Mouse (Mus musculus) hindbrain, postnatal 0 days (tissue): ENCODE data around the gene Ccdc130. TPM values are rescaled to one million over a fixed set of nuclear protein-coding genes. Genes with fewer than 3 reads are reported as not detected.
"Not testable (repeated sequence)": the region's sequence is repeated elsewhere in the genome, so short reads cannot be mapped to it uniquely, and the experiment has no call there.

Experiments
- ATAC-seq: fragments of 200-750 bp; cut with Nextera tagmentation; 2 replicates; pipeline ENCODE4 v1.8.0; 2017; ENCODE audit warnings: mild to moderate bottlenecking, moderate TSS enrichment, moderate library complexity
- DNase-seq: peaks from one replicate; pipeline ENCODE4 v3.0.0-alpha.2; 2015; ENCODE audit warnings: low spot score
- H3K27ac ChIP-seq: fragments of 300-500 bp; sonication (generic); 2 replicates; pipeline ENCODE4 v1.5.1; 2014; ENCODE audit warnings: mild to moderate bottlenecking
- H3K27me3 ChIP-seq: fragments of 300-500 bp; sonication (generic); 2 replicates; pipeline ENCODE4 v1.6.1; 2014; ENCODE audit warnings: low read length, mixed read lengths; ENCODE audit not compliant: insufficient read depth
- H3K36me3 ChIP-seq: fragments of 300-500 bp; sonication (generic); 2 replicates; pipeline ENCODE4 v1.6.1; 2014; ENCODE audit warnings: low read length, mixed read lengths; ENCODE audit not compliant: insufficient read depth
- H3K4me1 ChIP-seq: fragments of 300-500 bp; sonication (generic); 2 replicates; pipeline ENCODE4 v1.6.1; 2014; ENCODE audit warnings: antibody characterized with exemption, low read length, mixed read lengths; ENCODE audit not compliant: insufficient read depth
- H3K4me2 ChIP-seq: fragments of 300-500 bp; sonication (generic); 2 replicates; pipeline ENCODE4 v1.6.1; 2014; ENCODE audit warnings: low read depth, mild to moderate bottlenecking, low read length, moderate library complexity, mixed read lengths
- H3K4me3 ChIP-seq: fragments of 300-500 bp; sonication (generic); 2 replicates; pipeline ENCODE4 v1.5.1; 2014; ENCODE audit warnings: low read length
- H3K9ac ChIP-seq: fragments of 300-500 bp; sonication (generic); replicated peaks from 2 replicates; pipeline ENCODE4 v1.6.1; 2014; ENCODE audit warnings: mild to moderate bottlenecking, low read length, moderate library complexity, mixed read lengths
- H3K9me3 ChIP-seq: fragments of 300-500 bp; sonication (generic); 2 replicates; pipeline ENCODE4 v1.6.1; 2016; ENCODE audit warnings: low read length, mixed read lengths
- CTCF ChIP-seq: IDR thresholded peaks from 2 replicates; pipeline ENCODE4 v1.5.1; 2016; ENCODE audit warnings: antibody characterized with exemption, control low read depth, low read depth
- WGBS: fragments of 180-500 bp; shearing (Covaris S2); extraction: QIAGEN DNeasy Blood & Tissue Kit; methylation state at CpG from one replicate; pipeline ENCODE4 v1.1.7; 2014; 5-methylcytosine and 5-hydroxymethylcytosine counted together
- polyA plus RNA-seq: library from polyadenylated mRNA; unstranded; fragments of >200 nt; fragmentation: Nextera tagmentation; extraction: Ambion mirVana; gene quantifications from 2 replicates; pipeline ENCODE4 v1.2.1, GENCODE M21; 2015
- total RNA-seq: library from RNA; depleted of rRNA; stranded (reverse); fragments of >200 nt; gene quantifications from 2 replicates; pipeline ENCODE4 v1.2.3, GENCODE M21; 2014

Gene Ccdc130
- total and polyA plus RNA-seq, 2 experiments from 2014 or later, result 7.5 to 12.9 TPM

- DNase-seq, result peak; percentile 13
- Histone ChIP-seq H3K9me3 (no peaks in the 10 kb centered on the region), H3K4me1 (no peaks in the 10 kb centered on the region), H3K4me2 (no peak overlapping the region), H3K4me3 (no peak overlapping the region), H3K36me3 (no peaks in the 10 kb centered on the region), H3K27ac (no peak overlapping the region), H3K27me3 (no peaks in the 10 kb centered on the region), H3K9ac (no peak overlapping the region)
- WGBS, result 65% methylated on average over 2 of the region's 2 CpGs
- TF ChIP-seq CTCF, result peak; percentile 57
- no peak for ATAC-seq
These were observed 18.7 kb upstream of the Ccdc130 start for GRCm38 (mm10) chr8:84288892-84289291.

GRCm38 (mm10) chr8:84285665-84286064 lies 15.5 kb upstream of the Ccdc130 start:
- not testable (repeated sequence) for H3K9ac ChIP-seq, H3K36me3 ChIP-seq, H3K9me3 ChIP-seq, H3K27me3 ChIP-seq, H3K27ac ChIP-seq, H3K4me3 ChIP-seq, H3K4me1 ChIP-seq, ATAC-seq, H3K4me2 ChIP-seq
- WGBS, result 67% methylated on average over 5 of the region's 5 CpGs
- peak; percentile 65 for DNase-seq
- peak; percentile 69 for TF ChIP-seq CTCF

- WGBS, result 28% methylated on average over 9 of the region's 9 CpGs
- Histone ChIP-seq H3K4me1 (no peaks in the 10 kb centered on the region), H3K4me3 (no peak overlapping the region), H3K36me3 (no peaks in the 10 kb centered on the region), H3K27ac (no peak overlapping the region), H3K27me3 (no peaks in the 10 kb centered on the region), H3K9ac (no peak overlapping the region), H3K9me3 (no peaks in the 10 kb centered on the region), H3K4me2 (peak overlapping the region; percentile 22; the same call in 1 of the 2 replicates)
- no peak for TF ChIP-seq CTCF
- no peak for ATAC-seq
- DNase-seq, result no peak
These were observed 14.5 kb upstream of the Ccdc130 start for GRCm38 (mm10) chr8:84284608-84285063.

- Histone ChIP-seq H3K9me3 (no peaks in the 10 kb centered on the region), H3K4me2 (no peak overlapping the region), H3K27me3 (no peaks in the 10 kb centered on the region), H3K4me3 (no peak overlapping the region), H3K27ac (no peak overlapping the region), H3K9ac (no peak overlapping the region), H3K36me3 (no peaks in the 10 kb centered on the region), H3K4me1 (no peaks in the 10 kb centered on the region)
- DNase-seq (no peak), ATAC-seq (no peak)
- TF ChIP-seq CTCF, result no peak
- 77% methylated on average over 10 of the region's 10 CpGs for WGBS
These were observed 10.6 kb upstream of the Ccdc130 start for GRCm38 (mm10) chr8:84280777-84281176.

GRCm38 (mm10) chr8:84276447-84276846 lies 6.3 kb upstream of the Ccdc130 start:
- Histone ChIP-seq H3K4me3 (no peak overlapping the region), H3K27ac (no peak overlapping the region), H3K4me2 (no peak overlapping the region), H3K27me3 (no peaks in the 10 kb centered on the region), H3K36me3 (no peaks in the 10 kb centered on the region), H3K4me1 (no peaks in the 10 kb centered on the region), H3K9ac (no peak overlapping the region), H3K9me3 (no peaks in the 10 kb centered on the region)
- no peak for DNase-seq
- ATAC-seq, result no peak
- WGBS, result 48% methylated on average over 1 of the region's 1 CpGs
- TF ChIP-seq CTCF, result no peak

- no peak overlapping the region for H3K27ac ChIP-seq
- H3K4me2 ChIP-seq, result no peak overlapping the region
- TF ChIP-seq CTCF, result no peak
- H3K9me3 ChIP-seq, result no peaks in the 10 kb centered on the region
- peaks cover 5% of the 10 kb centered on the region for H3K4me1 ChIP-seq
- 82% methylated on average over 3 of the region's 3 CpGs for WGBS
- H3K4me3 ChIP-seq, result no peak overlapping the region
- no peak for ATAC-seq
- H3K9ac ChIP-seq, result no peak overlapping the region
- DNase-seq, result no peak
- no peaks in the 10 kb centered on the region for H3K36me3 ChIP-seq
- H3K27me3 ChIP-seq, result no peaks in the 10 kb centered on the region
These were observed 3.8 kb upstream of the Ccdc130 start for GRCm38 (mm10) chr8:84273968-84274367.

GRCm38 (mm10) chr8:84272302-84272701 lies 2.1 kb upstream of the Ccdc130 start:
- H3K4me3 ChIP-seq, result no peak overlapping the region
- TF ChIP-seq CTCF, result no peak
- no peak overlapping the region for H3K9ac ChIP-seq
- 80% methylated on average over 4 of the region's 4 CpGs for WGBS
- no peak overlapping the region for H3K4me2 ChIP-seq
- DNase-seq (no peak), ATAC-seq (no peak)
- no peaks in the 10 kb centered on the region for H3K9me3 ChIP-seq
- H3K36me3 ChIP-seq, result no peaks in the 10 kb centered on the region
- peaks cover 5% of the 10 kb centered on the region for H3K4me1 ChIP-seq
- H3K27ac ChIP-seq, result no peak overlapping the region
- H3K27me3 ChIP-seq, result no peaks in the 10 kb centered on the region
